Mouse (Mus musculus): ENCODE data around the gene Auh.

- no peak for TF ChIP-seq POLR2A (IDR thresholded peaks at IDR 0.05; ENCODE audit: low read depth, low read length)
- no peak for TF ChIP-seq CTCF (IDR thresholded peaks at IDR 0.05; ENCODE audit: borderline replicate concordance, insufficient read depth, low read length)
These were observed 104.7 kb downstream of the Auh start for GRCm38 (mm10) chr13:52824754-52825153.

Measured in embryonic fibroblast, embryonic 13.5 days (primary cell).